Mouse (Mus musculus) kidney, adult 18-20 months (tissue): ENCODE data around the gene Pim1.
"Not testable (repeated sequence)": the region's sequence is repeated elsewhere in the genome, so short reads cannot be mapped to it uniquely, and the experiment has no call there.

Source experiments
- DNase-seq: peaks from one replicate; pipeline ENCODE4 v3.0.0; 2021

Gene Pim1

DNA sequence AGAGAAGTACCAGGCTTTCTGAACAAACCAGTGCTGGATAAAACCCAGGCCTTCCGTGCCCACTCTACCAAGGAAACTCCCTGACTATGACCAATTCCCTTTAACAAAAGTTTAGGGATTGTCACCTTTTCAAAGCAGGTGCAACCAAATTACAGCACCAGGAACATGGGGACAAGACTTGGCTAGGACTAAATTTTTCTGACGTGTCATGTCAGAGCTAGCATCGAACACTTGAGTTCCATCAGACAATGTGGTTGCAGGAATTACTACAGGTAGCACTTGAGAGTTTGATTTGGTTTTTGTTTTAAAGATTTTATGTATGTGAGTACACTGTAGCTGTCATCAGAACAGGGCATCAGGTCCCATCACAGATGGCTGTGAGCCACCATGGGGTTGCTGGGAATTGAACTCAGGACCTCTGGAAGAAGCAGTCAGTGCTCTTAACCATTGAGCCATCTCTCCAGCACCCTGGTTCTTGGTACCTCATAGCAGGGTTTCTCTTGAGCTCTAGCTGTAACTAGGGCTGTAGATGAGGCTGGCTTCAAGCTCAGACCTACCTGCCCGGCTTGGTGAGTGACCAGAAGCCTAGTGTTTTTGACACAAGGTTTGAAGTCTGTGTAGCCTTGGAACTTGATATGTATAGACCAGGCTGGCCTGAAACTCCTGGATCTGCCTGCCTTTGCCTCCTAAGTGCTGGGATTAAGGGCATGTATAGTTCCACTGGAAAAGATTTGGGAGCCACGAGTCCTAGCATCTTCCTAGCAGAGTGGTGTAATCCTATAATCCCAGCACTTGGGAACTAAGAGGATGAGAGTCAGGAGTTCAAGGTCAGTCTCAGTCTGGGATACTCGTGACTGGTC is 5.9 kb downstream of the Pim1 start:
- no peak for DNase-seq

DNA sequence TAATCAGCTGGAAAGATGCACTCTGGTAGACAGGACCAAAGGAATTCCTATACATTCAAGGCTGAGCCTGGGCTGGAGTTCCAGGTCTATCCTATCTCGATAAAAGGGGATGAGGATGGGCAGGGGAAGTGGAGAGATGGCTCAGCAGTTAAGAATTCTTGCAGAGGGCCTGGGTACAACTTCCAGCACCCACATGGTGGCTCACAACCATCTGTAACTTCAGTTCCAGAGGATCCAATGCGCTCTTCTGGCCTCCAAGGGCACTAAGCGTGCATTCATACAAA is 6.5 kb downstream of the Pim1 start:
- DNase-seq = no peak

DNA sequence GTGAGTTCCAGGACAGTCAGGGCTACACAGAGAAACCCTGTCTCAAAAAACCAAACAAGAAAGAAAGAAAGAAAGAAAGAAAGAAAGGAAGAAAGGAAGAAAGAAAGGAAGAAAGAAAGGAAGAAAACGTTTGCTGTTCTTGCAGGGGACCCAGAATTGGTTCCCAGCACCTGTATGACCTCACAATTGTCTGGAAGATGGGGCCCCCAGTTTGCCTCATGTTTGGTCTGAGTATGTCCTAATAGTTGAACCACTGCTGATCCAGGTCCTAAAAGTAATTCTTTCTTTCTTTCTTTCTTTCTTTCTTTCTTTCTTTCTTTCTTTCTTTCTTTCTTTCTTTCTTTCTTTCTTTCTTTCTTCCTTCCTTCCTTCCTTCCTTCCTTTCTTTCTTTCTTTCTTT is 6.9 kb downstream of the Pim1 start:
- not testable (repeated sequence) for DNase-seq

DNA sequence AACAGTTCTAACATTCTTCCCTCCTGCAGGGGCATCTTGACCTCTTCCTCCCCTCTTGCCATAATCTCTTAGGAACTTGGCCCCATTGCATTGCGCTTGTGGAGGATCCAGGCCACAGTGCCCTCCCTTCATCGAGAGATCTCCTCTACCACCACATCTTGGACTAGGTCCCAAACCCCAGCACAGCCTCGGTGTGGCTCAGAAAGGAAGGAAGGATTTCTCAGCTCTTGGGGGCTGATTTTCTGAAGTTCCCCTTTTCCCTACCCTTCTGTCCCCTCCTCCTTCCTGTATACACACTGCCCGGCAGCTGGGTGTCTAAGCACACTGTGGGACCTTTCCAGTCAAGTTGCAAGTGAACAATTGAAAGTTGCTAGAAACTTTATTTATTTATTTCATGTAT is 7.5 kb downstream of the Pim1 start:
- DNase-seq = no peak

DNA sequence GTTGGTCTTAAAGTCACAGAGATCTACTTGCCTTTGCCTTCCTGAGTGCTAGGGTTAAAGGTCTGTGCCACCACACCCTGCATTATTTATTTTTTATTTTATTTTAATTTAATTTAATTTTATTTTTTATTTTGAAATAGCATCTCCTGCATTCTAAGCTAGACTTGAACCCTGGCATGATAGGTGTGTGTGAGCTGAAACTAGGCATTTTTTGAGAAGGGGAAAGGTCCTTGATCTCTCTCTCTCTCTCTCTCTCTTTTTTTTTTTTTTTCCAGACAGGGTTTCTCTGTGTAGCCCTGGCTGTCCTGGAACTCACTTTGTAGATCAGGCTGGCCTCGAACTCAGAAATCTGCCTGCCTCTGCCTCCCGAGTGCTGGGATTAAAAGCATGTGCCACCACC is 8.4 kb downstream of the Pim1 start:
- not testable (repeated sequence) for DNase-seq

DNA sequence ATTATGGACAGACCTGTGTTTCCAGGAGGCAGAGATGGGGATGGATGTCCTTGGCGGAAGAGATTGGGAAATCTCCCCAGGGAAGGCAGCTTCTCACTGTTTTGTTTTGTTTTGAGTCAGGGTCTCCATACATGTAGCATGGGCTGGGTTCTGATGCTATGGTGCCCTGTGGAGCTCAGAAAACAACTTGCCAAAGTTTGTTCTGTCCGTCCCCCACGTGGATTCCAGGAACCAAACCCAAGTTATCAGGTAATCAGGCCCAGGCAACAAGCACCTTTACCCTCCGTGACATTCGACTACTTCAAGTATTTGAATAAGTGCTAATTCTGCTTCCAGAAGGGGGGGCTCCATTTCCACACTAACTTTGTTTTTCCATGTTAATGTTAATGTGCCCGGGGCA is 9.0 kb downstream of the Pim1 start:
- DNase-seq = no peak

DNA sequence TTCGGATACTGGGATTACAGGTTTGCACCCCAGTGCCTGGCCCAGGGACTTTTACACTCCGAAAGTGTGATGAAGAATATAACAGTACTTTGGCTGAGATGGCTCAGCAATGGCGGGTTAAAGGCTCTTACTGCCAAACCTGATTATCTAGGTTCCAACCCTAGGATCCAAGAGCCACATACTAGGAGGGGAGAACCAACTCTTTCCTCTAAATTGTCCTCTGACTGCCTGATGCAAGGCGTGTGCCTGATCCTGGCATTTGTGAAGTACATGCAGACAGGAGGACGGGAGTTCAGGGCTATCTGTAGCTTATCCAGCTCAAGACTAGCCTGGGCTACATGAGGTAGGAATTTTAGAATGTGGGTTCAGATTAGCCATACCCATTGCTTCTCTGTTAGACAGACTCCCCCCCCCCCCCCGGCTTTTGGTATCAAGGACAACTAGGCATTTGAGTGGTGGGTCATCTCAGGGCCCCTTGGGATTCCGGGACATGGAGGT is 9.7 kb downstream of the Pim1 start:
- DNase-seq = no peak

DNA sequence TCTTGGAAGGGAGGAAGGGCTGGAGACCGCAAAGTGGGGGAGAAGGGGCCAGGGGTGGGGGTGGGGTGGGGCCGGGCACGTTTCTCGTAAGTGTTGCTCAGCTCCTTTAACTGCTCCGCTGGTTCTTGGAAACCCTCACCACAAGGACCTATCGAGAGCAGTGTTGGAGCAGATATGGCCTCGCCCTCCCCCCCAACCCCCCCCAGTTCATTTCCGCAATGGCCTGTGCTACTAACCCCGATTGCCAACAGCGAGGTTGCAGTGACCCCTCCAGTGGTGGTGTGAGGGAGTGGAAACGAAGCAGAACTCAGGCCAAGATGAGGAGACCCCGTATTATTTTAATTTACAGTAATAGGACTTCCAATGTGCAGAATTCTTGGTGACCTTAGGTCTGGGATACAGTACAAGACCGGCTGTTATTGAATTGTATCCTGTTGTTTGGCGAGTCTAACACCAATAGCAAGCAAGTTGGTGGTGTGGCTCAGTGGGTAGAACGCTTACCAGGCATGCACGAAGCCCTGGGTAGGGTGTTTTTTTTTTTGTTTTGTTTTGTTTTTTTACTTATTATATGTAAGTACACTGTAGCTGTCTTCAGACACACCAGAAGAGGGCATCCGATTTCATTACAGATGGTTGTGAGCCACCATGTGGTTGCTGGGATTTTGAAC is 10.4 kb downstream of the Pim1 start:
- no peak for DNase-seq

DNA sequence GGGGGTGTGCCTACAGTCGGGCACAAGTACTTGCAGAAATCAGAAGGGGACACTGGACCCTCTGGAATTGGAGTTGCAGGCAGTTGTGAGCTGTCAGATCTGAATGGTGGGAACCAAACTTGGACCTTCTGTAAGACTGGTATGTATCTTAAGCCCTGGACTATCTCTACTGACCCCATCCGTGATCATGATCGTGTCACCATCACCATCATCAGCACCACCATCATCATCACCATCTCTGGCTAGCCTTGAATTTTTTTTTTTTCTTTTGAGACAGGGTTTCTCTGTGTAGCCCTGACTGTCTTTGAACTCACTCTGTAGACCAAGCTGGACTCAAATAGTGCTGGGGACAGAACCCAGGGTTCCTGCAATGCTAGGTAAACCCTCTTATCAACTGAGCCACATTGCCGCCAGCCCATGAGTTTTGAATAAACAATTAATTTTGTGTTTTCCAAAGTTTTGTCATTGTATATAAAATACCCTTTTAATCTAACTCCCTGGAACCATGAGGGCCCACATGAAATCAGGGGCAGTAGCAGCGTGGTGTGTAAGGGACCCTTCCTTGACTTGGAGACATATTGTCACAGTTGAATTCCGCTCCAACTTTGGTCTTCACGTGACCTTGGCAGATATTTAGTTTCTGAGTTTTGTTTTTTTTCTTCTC is 11.6 kb downstream of the Pim1 start:
- no peak for DNase-seq

DNA sequence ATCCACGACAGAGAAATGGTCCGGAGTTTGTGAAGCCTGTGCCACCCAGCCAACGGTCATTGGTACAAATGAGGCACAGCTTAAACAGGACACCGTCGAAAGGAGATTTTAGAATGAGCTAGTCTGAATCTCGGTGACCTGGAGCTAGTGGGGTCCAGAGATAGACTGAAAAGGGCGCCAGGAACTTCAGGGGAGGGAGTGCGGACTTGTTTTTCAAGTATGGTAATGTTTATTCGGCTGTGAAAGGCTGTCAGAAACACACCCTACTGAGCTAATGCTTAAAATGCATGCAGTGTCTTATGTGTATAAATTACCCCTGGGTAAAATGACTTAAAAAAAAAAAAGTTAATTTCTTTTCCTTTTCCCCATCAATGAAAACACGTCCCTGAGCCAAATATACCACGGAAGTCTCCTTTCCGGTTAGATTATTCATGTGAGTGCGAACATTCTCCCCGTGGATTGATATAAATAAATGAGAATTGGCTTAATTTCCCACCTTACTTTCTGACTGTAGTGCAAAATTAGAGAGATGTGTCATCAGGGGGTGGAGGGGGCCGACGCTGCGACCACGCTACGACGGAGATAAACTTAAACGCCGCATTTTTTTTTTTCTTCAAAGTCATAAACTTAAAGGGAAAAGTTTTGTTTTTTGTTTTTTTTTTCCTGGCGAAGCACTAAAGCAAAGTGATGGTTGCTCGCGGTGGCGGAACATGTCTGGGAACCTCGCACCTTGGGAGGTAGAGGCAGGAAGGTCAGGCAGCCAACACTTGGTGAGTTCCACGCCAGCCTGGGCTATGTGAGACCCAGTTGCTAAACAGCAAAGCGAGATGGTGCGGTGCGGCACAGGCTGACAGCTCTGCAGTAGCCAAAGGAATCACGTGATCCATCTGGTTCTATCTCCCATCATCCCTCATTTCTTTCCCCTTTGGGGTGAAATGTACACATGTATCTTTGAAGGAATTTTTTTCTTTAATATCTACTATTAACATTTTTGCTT is 12.4 kb downstream of the Pim1 start:
- peak; percentile 17 for DNase-seq

DNA sequence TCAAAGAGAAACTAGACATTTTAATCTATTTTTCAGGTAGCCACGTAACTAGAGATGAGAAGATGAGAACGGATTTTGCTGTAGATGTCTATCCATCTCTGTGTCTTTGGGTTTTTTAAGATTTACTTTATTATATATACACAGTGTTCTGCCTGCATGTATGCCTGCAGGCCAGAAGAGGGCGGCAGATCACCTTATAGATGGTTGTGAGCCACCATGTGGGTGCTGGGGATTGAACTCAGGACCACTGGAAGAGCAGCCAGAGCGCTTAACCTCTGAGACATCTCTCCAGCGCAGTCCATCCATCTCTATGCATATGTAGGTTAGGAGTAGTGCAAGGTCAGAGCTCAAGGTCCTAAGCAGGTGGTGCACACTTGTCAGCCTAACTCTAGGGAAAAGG is 13.1 kb downstream of the Pim1 start:
- no peak for DNase-seq

DNA sequence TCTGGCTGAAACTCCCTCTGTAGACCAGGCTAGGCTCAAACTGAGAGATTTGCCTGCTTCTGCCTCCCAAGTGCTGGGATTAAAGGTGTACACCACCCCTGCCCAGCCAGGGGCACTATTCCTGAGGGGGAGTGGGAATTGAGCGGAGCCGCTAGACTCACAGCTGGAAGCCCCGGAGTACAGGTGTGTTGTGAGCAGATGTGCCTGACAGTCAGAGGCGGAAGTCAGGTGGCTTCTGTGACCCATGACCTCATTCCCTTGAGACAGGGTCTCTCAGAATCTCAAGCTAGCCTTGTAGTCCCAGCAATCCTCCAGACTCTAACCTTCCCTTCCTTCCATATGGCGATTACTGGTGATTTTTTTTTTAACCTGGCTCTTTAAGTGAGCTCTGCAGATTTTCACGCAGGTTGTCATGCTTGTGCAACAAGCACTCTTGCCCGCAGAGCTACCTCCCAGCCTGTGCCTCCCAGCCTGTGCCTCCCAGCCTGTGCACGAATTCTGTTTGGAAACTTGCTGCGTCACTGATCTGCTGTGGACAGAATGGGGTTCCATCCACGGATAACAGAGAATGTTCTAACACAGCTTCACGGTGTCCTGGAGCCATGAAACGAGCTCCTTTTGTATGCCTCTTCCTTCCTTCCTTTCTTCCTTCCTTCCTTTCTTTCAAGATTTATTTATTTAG is 18.5 kb downstream of the Pim1 start:
- DNase-seq = no peak

DNA sequence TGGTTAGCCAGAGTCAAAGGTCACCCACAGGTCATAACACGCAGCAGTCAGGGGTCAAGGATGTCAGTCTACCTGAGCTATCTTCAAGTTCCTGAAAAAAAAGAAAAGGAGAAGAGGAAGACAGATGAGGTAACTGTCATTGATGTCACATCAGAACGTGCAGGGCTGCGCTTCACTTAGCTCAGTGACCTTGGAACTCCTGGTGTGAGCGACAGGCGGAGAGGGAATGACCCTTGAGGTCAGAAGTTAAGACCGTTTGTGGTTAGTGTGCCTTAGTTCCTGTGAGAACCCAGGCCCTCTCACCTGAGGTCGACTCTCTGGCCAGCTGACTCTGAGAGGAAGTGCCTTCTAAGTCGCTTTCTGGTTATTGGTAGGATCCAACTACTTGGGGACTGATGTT is 20.1 kb downstream of the Pim1 start:
- no peak for DNase-seq

DNA sequence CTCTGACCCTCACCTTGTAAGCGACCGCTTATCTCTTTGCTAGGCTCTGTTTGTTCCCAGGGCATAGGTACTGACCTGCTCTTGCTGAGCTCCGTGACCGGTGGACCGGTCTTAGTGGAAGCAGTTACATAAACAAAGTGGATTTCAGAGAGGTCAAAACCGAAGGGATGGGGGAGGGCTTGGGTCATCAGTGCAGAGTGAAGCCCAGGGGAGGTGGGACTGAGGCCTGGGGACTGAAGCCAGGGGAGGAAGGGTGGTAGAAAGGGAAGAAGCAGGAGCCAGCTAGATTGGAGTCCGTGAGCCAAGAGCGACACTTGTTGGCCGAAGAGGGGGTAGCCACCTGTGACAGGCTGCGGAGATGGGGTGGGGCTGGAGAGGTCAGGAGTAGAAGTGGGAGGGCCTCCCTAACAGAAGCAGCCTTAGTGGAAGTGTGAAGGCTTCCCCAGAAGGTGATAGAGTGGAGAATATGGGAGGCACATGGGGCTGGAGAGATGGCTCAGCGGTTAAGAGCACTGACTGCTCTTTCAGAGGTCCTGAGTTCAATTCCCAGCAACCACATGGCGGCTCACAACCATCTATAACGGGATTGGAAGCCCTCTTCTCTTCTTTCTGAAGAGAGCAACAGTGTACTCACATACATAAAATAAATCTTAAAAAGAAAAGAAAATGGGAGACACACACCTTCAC is 22.6 kb downstream of the Pim1 start:
- peak; percentile 72 for DNase-seq

DNA sequence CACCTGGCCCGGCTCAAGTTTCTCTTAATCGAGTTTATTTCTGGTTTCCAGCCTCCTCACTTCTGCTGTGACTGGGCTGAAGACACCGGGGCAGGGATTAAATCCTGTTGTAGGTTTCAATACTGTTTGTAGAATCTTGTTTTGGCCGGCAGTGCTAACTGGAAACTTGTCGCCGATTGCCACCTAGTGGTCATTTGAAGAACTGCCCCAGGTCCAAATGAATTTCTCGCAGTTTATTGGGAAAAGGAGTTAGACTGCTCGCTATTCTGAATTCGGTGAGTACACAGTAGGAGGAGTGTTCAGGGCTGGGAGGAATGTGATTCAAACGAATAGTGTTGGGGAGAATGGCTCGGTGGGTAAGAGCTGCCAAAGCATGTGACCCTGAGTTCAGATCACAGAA is 23.9 kb downstream of the Pim1 start:
- peak; percentile 85 for DNase-seq

DNA sequence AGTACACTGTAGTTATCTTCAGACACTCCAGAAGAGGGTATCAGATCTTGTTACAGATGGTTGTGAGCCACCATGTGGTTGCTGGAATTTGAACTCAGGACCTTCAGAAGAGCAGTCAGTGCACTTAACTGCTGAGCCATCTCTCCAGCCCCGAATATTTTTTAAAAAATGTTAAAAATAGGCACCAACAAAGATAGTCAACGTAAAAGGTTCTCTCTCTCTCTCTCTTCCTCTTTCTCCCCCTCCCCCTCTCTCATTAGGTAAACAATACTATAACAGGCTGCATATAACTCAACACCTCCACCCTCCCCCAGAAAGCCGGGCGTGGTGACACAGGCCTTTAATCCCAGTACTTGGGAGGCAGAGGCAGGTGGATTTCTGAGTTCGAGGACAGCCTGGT is 28.1 kb downstream of the Pim1 start:
- DNase-seq = not testable (repeated sequence)

DNA sequence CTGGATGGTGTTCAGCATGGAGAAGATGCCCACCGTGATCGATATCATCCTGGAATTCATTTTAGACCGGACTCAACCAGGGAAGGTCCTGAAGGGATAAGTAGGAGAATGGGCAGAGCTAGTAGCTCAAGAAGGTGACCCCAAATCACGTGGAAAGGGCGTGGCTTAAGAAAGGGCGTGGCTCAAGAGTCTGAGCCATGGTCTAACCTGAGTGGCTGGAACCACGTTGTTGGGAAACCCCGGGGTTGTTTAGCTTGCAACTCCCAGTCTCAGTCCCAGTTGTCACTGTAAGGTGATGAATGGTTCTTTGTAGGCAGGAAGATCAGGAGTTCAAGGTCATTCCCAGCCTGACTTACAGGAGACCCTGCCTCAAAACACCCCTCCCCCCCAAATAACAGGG is 29.2 kb downstream of the Pim1 start:
- DNase-seq = no peak

DNA sequence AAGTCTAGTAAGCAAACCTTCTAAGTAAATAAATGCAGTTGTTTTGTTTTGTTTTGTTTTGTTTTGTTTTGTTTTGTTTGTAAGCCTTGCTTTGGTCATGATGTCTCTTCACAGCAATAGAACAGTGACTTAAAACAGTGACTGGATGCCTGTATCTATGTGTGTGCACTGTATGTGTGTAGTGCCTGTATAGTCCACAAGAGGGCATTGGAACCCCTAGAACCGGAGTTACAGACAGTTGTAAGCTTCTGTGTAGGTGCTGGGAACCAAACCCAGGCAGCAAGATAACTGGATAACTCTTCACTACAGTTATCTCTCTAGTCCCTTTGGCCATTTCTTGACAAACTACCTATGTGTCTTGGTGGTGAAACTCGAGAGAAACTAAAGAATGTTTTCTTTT is 35.1 kb downstream of the Pim1 start:
- DNase-seq = no peak

DNA sequence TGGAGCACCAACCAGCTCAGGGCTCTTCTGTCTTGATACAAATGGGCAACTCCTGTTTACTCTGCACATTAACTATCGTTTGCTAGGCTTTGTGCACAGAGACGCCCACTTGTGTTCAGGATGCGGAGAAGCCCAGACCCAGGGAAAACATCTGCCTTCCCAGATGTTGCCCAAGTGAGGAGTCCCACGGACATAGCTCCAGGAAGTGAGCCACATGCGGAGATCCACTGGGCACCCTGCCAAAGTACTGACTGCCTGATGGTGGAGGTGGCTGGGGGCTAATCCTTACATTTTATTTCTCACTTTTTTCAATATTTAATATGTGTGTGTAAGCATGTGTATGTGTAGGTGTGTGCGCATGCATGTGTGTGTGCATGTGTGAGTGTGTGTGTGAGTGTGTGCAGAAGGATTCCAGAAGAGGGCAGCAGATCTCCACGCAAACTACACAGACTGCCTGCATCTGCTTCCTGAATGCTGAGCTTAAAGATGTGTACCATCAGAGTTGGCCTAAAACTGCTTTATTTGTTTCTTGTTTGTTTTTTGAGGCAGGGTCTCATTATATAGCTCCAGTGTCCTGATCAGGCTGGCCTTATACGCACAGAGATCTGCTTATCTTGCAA is 38.1 kb downstream of the Pim1 start:
- DNase-seq = no peak

DNA sequence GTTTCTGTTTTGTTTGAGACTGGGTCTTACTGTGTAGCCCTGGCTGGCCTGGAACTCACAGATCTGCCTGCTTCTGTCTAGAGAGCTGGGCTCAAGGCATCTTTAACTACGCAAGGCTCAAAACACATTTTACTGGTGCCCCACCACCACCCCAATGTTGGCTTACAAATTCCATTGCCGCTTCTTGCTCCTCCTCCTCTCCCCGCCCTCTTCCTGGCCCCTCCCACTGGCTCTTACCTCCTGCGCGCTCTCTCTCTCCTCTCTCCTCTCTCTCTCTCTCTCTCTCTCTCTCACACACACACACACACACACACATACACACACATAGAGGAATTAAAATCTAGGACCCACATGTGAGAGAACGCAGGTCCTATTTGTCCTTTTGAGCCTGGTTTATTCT is 40.0 kb downstream of the Pim1 start:
- DNase-seq = no peak

DNA sequence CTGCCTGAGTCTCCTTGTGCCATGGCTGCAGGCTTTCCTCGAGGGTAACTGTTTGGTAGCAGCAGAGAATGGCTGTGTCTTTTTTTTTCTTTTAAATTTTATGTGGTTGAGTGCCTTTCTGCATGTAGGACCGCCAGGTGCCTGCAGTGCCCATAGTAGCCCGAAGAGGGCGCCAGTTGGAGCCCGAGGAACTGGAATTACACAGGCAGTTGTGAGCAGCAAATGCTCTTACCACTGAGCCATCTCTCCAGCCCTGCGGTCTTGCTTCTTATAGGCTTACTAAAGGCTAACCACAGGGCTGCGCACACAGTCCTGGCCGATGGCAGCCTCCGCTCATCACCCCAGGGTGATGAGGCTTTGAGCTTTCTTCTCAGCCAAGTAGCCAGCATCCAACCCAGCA is 40.7 kb downstream of the Pim1 start:
- no peak for DNase-seq
